Mouse (Mus musculus) spleen, adult 2 months (tissue): ENCODE results near the gene Bcl2l11. TPM values are rescaled to one million over a fixed set of nuclear protein-coding genes. Genes with fewer than 3 reads are reported as not detected.

Experiments used
- DNase-seq, 2 experiments: peaks; one replicate each; pipeline versions ENCODE4 v3.0.0 to v3.0.0-alpha.2; 2012 to 2021; ENCODE audit warnings: low spot score in 2 of 2, low read depth in 1 of 2
- H3K27ac ChIP-seq: fragments of 200-500 bp; 2 replicates; pipeline ENCODE4 v1.5.1; 2012; ENCODE audit warnings: low read length, inconsistent platforms; ENCODE audit not compliant: insufficient read depth
- H3K27me3 ChIP-seq: fragments of 200-500 bp; 2 replicates; pipeline ENCODE4 v1.6.1; 2012; ENCODE audit warnings: mild to moderate bottlenecking, moderate library complexity, low read length, inconsistent platforms; ENCODE audit not compliant: control insufficient read depth, insufficient read depth
- H3K36me3 ChIP-seq: fragments of 200-500 bp; 2 replicates; pipeline ENCODE4 v1.6.1; 2012; ENCODE audit warnings: mild to moderate bottlenecking, low read length, inconsistent platforms; ENCODE audit not compliant: control insufficient read depth, insufficient read depth
- H3K4me1 ChIP-seq: fragments of 200-500 bp; 2 replicates; pipeline ENCODE4 v1.6.1; 2011; ENCODE audit warnings: inconsistent platforms; ENCODE audit not compliant: control insufficient read depth, insufficient read depth, insufficient read length
- H3K4me3 ChIP-seq: fragments of 200-500 bp; 2 replicates; pipeline ENCODE4 v1.5.1; 2011; ENCODE audit warnings: mild to moderate bottlenecking, inconsistent platforms; ENCODE audit not compliant: insufficient read depth, insufficient read length; ENCODE audit errors: extremely low read depth
- CTCF ChIP-seq: fragments of 200-500 bp; IDR thresholded peaks from 2 replicates; pipeline ENCODE4 v1.5.1; 2011; ENCODE audit warnings: mild to moderate bottlenecking, inconsistent platforms; ENCODE audit not compliant: insufficient read depth, insufficient read length, insufficient replicate concordance; ENCODE audit errors: extremely low read depth
- POLR2A ChIP-seq: fragments of 200-500 bp; IDR thresholded peaks from 2 replicates; pipeline ENCODE4 v1.6.1; 2011; ENCODE audit warnings: low read depth, low read length, inconsistent platforms
- WGBS: fragments of 180-500 bp; shearing (Covaris S2); methylation state at CpG from one replicate; pipeline ENCODE4 v1.1.7; 2018; 5-methylcytosine and 5-hydroxymethylcytosine counted together
- polyA plus RNA-seq: library from polyadenylated mRNA; depleted of rRNA; stranded (reverse); fragments of >200 nt; gene quantifications from 2 replicates; pipeline ENCODE4 v1.2.3, GENCODE M21; 2012

Gene Bcl2l11
- polyA plus RNA-seq, 1 experiment = 21.6 TPM

GRCm38 (mm10) chr2:128152211-128152610 lies 26.4 kb downstream of the Bcl2l11 start:
- WGBS = 74% methylated on average over 9 of the region's 9 CpGs
- H3K27me3 ChIP-seq = no peaks in the 10 kb centered on the region; the same call in 1 of the 2 replicates
- 0 out of 2 replicates have a peak overlapping the region, but pooled peaks have one; percentile 2 for H3K27ac ChIP-seq
- no peak for TF ChIP-seq POLR2A
- no peak for TF ChIP-seq CTCF
- H3K4me3 ChIP-seq = no peak overlapping the region
- DNase-seq = no peak
- peaks cover 27% of the 10 kb centered on the region; the same call in 1 of the 2 replicates for H3K4me1 ChIP-seq
- peaks cover 17% of the 10 kb centered on the region for H3K36me3 ChIP-seq

GRCm38 (mm10) chr2:128152845-128153550 lies 27.2 kb downstream of the Bcl2l11 start:
- peaks cover 10% of the 10 kb centered on the region; the same call in 1 of the 2 replicates for H3K36me3 ChIP-seq
- H3K4me1 ChIP-seq = peaks cover 27% of the 10 kb centered on the region; the same call in 1 of the 2 replicates
- H3K27ac ChIP-seq = peak overlapping the region; percentile 68
- peak; percentile 43 to 49 for DNase-seq
- H3K4me3 ChIP-seq = no peak overlapping the region
- H3K27me3 ChIP-seq = no peaks in the 10 kb centered on the region; the same call in 1 of the 2 replicates
- WGBS = 23% methylated on average over 16 of the region's 16 CpGs
- TF ChIP-seq CTCF = no peak
- TF ChIP-seq POLR2A = no peak

- Histone ChIP-seq H3K27ac (peak overlapping the region; percentile 68), H3K27me3 (no peaks in the 10 kb centered on the region; the same call in 1 of the 2 replicates), H3K36me3 (peaks cover 9% of the 10 kb centered on the region; the same call in 1 of the 2 replicates), H3K4me1 (peaks cover 27% of the 10 kb centered on the region; the same call in 1 of the 2 replicates), H3K4me3 (no peak overlapping the region)
- DNase-seq = peak in 1 of 2 experiments; percentile 52
- TF ChIP-seq CTCF (no peak), POLR2A (no peak)
- 30% methylated on average over 11 of the region's 11 CpGs for WGBS
Measured at GRCm38 (mm10) chr2:128153551-128153910, 27.7 kb downstream of the Bcl2l11 start.

- Histone ChIP-seq H3K27ac (no peak overlapping the region), H3K27me3 (no peaks in the 10 kb centered on the region), H3K36me3 (peaks cover 11% of the 10 kb centered on the region), H3K4me3 (no peak overlapping the region), H3K4me1 (peaks cover 32% of the 10 kb centered on the region; the same call in 1 of the 2 replicates)
- no peak for DNase-seq
- TF ChIP-seq CTCF = no peak
- TF ChIP-seq POLR2A = no peak
- WGBS = 85% methylated on average over 13 of the region's 13 CpGs
Measured at GRCm38 (mm10) chr2:128155412-128156066, 29.7 kb downstream of the Bcl2l11 start.

GRCm38 (mm10) chr2:128156067-128156462 lies 30.2 kb downstream of the Bcl2l11 start:
- Histone ChIP-seq H3K4me3 (no peak overlapping the region), H3K4me1 (peaks cover 32% of the 10 kb centered on the region; the same call in 1 of the 2 replicates), H3K27ac (no peak overlapping the region), H3K36me3 (peaks cover 10% of the 10 kb centered on the region), H3K27me3 (no peaks in the 10 kb centered on the region)
- no peak for DNase-seq
- 51% methylated on average over 5 of the region's 5 CpGs for WGBS
- TF ChIP-seq CTCF (no peak), POLR2A (no peak)

GRCm38 (mm10) chr2:128156557-128157412 lies 30.9 kb downstream of the Bcl2l11 start:
- 51% methylated on average over 12 of the region's 12 CpGs for WGBS
- DNase-seq = no peak
- no peak for TF ChIP-seq CTCF
- Histone ChIP-seq H3K36me3 (peaks cover 10% of the 10 kb centered on the region), H3K4me1 (peaks cover 29% of the 10 kb centered on the region; the same call in 1 of the 2 replicates), H3K27ac (no peak overlapping the region), H3K4me3 (no peak overlapping the region), H3K27me3 (no peaks in the 10 kb centered on the region)
